Mouse (Mus musculus): ENCODE measurements around the gene Hsf5.

The Hsf5 gene

DNA sequence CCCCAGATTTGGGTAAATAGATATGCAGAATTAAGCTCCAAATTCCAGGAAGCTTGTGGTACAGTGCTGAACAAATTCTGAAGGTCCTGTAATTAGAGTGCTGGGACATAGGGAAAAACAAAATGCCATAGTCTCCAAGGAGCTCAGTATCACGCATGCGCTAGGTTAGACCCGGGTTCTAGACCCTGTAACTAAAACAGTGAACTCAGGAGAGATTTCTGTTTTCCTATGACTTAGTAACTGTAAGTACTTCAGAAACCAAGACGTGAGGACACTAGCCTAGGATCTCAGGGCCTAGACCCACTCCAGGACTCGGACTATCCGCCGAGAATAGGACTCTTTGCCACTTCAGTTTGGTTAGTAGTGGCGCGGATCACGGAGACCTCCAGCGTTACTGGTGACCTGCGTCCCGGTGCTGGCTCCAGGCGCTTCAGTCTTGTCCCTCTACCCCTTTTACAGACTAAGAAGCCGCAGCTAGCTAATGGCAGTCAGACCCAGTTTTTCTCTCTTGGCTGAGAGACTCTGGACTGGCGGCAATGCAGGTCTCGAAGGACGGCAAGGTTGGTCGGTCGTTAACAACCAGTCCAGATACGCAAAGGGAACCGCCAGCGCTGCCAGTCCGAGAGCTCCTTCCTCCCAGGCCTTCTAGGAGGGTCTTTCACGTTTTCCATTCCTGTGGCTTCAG lies 26.0 kb upstream of the Hsf5 start:
- peak in 1 of 2 experiments; percentile 39 for DNase-seq (ENCODE audit: low spot score in 2 of 2)

DNA sequence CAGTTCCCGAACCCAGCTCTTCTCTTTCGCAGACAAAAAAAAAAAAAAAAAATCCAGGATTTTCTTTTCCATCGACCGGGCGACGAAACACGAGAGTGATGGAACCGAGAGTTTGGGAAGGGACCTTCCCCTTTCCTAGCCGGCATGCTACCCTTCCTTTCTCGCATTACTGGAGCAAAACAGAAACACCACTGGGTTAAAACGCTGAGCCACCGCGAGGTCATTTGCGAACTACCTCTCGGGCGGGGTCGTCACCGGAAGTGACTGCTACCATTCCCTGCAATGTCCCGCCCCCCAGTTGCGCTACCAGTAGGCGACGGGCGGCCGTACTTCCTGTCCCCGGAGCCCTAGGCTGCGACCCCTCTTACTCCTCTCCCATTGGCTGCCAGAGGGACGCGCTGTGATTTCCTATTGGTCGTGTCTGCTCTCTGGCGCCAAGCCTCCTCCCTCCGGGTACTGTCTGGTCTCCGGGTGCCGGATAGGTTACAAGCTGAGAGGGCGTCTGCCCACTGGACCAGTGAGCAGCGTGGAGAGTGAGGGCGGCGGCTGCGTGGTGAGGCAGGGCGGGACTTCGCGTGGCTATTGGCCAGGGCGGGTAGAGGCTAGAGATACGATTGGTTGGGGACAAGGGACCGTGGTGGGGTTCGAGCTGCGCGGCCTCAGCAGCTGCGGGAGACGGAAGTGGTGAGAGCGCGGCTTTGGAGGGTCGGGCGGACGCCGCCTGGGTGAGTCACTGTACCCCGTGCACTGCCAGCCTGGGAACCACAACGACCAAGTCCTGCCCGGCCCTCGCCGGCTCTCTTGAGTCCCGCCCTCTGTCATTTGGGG lies 25.2 kb upstream of the Hsf5 start, which contains the start of gene Mtmr4:
Gene Mtmr4 (plus strand): TSS at position 637 of the 828 bp plus-strand sequence.
- peak; percentile 100 for DNase-seq (ENCODE audit: low spot score in 2 of 2)

DNA sequence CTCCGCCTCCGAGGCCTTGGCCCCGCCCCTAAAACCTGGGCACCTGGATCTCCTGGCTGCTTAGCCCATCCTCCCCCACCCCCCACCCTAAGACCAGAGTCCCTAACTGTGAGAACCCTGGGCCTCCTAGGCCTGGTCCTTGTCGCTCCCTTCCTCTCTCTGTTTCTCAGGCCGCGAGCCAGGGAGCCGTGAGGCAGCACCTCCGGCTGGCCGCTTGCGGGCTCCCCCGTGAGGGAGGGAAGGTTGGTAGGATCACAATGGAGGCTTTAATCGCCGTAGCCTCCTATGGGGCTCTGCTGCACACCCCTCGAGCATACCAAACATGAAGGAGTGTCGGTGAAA lies 24.6 kb upstream of the Hsf5 start:
- no peak for DNase-seq (ENCODE audit: low spot score in 2 of 2)

DNA sequence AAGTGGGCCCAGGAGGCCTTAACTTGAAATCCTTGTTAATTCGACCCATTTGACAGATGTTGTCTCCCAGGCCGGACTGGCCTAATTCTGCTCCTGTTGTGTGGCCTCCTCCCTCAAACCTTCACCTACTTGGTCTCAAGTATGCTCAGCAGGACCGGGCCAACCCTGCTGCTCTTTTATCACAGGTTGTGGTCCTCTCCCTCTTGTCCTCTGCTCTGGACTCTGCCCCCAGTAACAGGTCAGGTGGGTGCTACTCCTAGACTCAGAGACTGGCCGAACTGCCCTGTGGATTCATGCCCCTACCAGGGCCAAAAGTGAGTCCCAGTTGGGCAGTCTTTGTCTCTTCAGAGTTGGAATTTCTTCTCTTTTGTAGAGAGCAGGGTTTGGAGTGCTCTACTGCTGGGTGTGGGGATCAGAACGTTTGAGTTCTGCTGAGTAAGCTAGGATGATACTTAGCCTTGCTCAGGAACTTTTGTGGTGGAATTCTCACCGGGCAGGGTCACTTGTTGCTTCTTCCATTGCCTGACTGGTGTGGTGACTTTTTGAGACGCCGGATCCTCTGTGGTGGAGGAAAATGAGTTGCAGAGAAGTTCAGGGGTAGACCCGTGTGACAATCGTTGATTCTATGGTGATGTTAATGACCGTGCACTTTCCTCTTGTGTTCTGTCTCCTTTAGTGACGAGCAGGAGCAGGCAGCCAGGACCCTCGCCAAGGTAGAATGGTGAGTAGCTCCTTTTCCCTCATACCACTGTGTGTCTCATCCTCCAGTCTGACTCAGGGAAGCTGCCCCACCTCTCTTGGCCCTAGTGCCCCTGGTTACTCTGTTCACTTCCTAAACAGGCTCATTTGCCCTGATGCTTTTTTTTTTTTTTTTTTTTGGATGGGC lies 24.0 kb upstream of the Hsf5 start:
- DNase-seq (ENCODE audit: low spot score in 2 of 2) = no peak

DNA sequence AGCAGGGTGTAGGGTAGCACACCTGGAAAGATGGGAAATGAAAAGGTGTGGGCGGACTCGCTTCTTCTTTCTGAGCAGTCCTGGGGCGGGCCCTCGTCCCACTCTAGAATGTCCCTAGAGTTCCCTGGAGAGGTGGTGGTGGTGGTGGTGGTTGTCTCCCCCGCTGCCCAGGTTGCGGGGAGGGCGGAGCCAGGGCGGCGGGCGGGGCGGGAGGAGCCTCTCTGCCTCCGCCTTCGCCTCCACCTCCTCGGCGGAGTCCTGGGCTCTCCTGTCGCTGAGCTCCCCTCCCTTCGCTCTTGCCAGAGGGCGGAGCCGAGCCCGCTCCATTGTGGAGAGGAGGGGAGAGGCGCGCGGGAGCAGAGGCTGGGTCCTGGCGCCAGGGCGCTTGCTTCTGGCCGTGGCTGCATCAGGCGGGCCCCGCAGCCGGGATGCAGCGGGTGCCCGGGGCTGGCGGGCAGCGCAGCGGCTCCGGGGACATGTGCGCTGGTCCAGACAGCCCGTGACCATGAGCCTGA lies 21.6 kb upstream of the Hsf5 start:
- DNase-seq (ENCODE audit: low spot score in 2 of 2) = peak; percentile 78 to 79

DNA sequence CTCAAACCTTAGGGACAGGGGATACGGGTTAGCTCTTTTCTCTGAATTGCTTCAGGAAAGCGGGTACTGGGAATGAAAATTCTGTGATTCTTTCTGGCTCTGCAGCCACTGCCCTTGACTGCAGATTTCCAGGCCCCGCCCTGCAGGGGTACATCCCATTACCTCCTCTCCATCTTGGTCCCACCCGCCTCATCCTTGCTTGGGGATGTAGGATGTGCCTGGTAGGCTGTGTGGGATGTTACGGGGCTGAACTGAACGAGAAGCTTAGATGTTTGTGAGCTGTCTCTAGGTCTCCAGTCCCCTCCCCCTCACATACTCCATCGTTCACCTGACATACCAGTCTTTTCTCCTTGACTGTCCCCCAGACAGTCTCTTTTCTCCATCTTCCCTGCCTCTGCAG lies 21.0 kb upstream of the Hsf5 start:
- peak; percentile 47 to 48 for DNase-seq (ENCODE audit: low spot score in 2 of 2)

DNA sequence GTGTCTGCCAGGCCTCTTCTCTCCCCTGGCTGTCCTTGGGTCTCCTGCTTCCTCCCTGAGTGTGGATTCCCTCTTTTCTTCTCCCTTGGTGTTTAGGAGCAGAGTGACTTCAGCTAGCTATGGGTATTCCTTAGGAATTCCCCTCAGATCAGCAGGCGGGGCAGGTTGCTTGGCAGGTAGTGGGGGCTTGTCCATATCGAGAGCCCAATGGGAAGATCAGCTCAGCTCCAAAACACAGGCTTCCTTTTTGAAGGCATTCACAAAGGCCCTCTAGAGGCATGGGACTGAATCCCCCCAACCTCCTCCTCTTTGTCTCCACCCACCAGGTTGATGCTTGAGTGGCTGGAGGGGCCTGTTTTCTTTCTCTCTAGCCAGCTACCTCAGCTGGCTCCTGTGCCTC lies 20.5 kb upstream of the Hsf5 start:
- DNase-seq (ENCODE audit: low spot score in 2 of 2) = no peak

DNA sequence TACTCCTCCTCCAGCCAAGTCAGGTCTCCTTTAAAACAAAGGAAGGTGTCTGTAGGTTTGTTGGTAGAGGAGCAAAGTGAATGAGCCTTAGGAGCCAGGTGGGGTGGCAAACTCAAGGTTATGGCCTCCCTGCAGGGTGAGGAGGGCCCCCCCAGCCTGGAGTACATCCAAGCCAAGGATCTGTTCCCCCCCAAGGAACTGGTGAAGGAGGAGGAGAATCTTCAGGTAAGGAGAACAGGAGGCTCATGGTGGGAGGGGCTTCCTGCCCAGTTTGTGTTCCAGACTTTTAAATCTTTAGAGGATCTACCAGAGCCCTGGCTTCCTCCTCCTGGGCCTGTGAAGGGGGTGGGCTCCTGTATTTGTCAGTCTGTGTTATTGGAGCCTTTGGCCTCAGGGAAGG lies 19.9 kb upstream of the Hsf5 start:
- no peak for DNase-seq (ENCODE audit: low spot score in 2 of 2)

DNA sequence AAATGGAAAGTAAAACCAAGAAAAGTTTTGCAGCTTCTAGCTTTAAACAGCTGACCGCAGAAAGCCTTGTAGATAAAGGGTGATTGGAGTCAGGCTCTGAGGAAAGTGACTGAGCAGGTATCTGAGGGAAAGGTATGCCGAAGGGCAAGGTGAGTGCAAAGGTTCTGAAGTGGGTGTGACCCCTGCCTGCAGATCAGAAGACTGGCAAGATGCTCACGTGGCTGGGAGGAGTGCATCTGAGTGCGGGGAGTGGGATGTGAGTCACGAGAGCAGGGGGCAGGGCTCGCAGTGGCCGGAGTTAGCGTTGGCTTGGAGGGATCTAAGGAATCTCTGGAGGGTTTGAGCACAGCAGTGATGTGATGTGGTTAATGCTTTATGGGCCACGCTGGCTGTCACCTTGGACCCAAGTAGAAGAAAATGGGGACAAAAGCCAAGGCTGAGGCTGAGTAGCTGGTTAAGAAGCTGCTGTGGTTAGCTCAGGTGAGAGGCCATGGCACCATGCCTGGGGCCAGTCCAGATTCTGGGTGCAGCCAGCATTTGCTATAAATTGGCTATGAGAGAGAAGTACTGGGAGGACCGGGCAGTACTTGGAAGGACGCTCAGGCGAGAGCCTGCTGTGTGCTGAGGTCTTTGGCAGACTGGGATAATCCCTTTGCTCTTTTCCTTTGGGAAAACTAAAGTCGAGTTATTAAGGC lies 17.4 kb upstream of the Hsf5 start:
- no peak for DNase-seq (ENCODE audit: low spot score in 2 of 2)

DNA sequence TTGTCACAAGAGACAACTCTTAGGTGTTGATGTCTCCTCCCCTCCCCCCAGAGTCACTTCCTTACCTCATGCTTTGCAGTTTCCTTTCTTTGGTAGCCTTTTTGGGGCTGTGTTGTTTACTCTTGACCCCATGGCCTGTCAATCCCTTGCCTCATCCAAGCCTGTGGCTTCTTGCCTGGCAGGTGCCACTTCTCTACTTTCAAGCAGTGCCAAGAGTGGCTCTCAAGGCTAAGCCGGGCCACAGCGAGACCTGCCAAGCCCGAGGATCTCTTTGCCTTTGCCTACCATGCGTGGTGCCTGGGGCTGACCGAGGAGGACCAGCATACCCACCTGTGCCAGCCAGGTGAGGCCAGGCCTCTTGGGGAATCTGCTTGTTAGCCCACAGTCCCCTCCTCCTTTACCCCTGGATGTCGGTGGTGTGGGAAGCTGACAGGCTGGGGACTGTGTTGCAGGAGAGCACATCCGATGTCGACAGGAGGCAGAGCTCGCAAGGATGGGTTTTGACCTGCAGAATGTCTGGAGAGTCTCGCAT lies 16.6 kb upstream of the Hsf5 start:
- DNase-seq (ENCODE audit: low spot score in 2 of 2) = no peak

DNA sequence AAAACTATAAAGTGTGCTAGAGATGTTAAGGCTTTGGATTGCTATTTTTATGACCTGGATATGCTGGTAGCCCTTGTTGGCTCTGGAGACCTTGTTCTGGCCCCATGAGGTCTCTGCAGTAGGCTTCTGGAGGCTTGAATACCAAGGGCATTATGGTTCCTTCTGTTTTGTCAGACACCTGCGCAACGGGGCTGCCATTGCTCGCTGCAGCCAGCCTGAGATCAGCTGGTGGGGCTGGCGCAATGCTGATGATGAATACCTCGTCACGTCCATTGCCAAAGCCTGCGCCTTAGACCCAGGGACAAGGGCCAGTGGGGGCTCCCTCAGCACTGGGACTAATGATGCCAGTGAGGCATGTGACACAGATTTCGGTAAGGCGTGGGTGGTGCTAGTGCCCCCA lies 14.7 kb upstream of the Hsf5 start:
- DNase-seq (ENCODE audit: low spot score in 2 of 2) = no peak

DNA sequence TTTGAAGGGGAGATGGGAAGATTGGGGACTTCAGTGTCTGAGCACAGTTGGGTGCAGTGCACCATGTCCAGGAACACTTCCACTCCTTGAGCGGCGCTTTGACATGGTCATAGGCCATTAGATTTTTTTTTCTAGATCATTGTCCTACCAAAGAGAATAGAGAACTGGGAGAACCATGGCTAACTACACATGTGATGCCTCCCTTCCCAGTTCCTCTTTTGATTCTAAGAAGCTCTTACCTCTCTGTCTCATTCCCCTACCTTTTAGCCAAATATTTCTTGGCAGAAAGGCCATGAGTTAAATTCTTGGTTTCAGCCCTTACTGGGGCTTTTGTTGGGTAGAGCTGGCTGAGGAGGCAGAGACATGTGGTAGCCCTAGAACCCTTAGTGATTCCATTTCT lies 13.4 kb upstream of the Hsf5 start:
- DNase-seq (ENCODE audit: low spot score in 2 of 2) = no peak

DNA sequence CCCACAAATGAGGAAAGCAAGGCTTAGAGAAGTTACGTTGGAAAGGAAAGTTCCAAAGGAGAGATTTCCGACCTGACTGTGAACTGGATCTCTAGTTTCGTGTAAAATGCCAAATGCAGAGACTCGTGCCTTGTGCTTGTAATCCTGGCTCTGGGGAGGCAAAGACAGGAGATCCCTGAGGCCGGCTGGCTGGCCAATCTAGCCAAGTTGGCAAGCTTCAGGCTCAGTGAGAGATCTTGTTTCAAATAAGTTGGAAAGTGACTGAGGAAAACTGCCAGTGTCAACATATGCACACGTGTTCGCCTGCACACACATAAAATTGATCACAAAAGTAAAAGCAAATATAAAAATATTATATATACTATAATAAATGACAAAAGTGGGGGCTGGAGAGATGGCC lies 7.7 kb upstream of the Hsf5 start:
- no peak for DNase-seq (ENCODE audit: low spot score in 2 of 2)

DNA sequence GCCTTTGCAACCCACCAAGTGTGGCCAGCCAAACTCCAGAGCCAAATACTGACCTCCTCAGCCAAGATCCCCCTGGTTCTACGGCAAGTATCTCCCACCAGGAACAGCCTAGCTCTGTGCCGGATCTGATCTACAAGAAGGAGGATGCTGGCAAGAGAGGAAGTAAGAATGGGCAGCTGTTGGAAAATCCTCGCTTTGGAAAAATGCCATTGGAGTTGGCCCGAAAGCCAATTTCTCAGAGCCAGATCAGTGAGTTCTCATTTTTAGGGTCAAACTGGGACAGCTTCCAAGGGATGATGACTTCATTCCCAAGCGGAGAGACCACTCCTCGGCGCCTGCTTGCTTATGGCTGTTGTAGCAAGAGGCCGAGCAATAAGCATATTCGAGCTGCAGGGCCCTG lies 5.4 kb upstream of the Hsf5 start:
- DNase-seq (ENCODE audit: low spot score in 2 of 2) = no peak

DNA sequence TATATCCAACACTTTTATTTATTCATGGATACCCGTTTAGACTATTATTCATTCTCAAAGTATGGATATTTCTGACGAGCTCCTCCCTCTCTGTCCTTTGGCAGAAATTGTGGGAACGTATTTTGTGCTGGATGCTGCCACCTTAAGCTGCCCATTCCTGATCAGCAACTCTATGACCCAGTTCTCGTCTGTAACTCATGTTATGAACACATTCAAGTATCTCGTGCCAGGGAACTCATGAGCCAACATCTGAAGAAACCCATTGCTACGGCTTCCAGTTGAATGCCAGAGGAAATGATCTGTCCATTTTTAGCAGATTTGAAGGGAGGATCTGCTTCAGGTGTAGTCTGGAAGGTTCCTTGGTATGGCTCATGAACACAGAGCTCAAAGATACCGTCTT lies 3.0 kb upstream of the Hsf5 start:
- no peak for DNase-seq (ENCODE audit: low spot score in 2 of 2)

DNA sequence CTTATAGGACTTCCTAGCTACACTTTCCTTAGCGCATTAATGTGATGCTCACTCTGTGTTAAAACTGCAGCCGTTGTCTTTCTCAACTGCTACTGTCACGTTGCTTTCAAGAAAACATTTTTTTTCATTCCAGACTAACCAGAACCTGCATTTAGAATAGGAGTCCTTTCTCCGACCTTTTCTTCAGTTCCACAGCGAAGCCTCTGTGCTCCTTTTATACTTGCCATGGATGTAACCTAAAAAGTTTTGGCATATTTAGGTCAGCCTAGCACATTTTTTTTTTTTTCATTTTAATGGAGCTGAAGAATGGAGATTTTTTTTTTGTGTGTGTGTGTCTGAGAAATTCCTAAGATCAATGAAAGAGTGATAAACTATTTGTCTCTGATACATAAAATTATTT lies 1.4 kb upstream of the Hsf5 start:
- no peak for DNase-seq (ENCODE audit: low spot score in 2 of 2)

DNA sequence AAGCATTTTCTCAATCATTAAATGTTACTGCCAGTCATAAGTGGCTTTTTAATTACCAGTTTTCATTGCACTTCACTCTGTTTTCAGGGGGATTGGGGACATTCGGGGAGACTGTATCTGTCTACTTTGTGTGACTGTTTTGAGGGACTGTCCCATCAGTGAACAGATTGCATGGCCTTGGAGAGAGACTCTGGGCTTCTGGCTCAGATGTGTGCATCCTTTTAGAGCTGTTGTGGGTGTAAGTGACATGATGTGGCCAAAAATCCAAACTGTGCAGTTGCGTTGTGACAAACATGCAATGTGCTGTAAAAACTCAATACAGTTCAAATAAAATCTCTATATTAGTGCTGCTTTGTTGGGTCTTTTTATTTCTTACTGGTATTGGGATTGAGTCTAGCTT lies 1.0 kb upstream of the Hsf5 start:
- no peak for DNase-seq (ENCODE audit: low spot score in 2 of 2)

DNA sequence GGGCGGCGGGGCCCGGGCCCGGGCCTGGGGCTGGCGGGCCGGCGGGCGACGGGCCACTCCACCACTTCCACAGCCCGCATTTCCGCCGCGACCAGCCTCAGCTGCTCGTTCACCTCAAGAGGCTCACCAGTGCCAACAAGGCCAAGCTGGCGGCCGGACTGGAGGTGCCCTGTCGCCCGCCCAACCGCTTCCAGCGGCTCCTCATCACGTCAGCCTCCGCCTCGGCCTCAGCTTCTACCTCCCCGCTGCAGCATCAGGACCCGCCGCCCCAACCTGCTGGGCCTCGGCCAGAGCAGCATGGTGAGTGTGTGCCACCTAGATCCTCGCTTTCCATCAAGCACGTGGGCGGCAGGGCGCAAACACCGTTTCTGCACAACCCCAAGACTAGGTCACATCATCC lies 642 bp downstream of the Hsf5 start:
- DNase-seq (ENCODE audit: low spot score in 2 of 2) = no peak

DNA sequence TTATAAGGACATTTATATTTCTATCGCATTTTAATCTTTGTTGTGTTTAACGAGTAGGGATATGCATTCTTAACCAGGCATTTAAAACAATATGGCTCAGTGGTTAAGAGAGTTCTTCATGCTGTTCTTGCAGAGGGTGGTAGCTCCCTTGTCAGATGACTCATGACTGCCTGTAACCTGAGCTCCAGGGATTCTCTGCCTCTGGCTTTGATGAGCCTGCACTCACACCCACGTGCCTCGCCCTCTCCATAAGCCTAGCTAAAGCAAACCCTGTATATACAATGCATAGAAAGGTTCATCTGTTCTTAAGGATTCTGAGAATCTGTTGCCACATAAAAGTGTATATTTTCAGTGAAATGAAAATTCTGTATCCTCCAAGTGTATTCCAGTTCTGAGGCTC lies 6.2 kb downstream of the Hsf5 start:
- no peak for DNase-seq (ENCODE audit: low spot score in 2 of 2)

DNA sequence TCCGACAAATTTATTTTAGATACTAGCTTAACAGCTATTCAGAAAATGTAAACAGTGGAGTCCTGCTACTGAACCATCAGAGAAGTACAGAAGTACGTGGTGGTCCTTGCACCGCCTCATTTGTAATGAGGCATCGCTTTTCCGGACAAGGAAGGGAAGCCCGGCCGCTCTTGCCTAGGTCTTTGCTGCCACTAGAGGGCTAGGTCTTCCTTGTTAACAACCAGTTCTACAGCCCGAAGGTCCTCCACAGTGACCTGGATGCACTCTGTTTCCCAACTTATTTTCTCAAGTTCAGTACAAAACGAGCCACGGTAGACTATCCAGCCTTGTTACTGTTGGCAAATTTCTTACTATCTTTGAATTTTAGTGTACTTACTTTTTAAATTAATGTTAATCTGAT lies 12.9 kb downstream of the Hsf5 start:
- DNase-seq (ENCODE audit: low spot score in 2 of 2) = no peak

DNA sequence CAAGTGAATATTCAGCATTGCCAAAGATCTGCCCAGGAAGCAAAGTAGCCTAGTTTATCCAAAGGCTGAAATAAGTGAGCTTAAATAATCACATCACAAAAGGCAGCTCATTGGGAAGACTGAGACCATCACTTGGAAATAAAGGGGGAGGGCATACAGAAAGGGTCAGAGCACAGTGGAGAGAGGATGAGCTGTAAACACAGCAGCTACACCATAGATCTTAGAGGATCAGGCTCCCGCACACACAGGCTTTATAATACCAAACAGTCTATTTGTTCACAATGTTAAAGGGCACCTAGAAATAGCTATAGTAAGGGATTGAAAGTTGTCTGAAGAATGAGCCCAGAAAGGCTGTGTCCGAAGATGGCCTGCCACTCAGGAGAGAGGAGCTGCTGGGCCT lies 21.8 kb downstream of the Hsf5 start:
- no peak for DNase-seq (ENCODE audit: low spot score in 2 of 2)
